Mouse (Mus musculus): ENCODE measurements around the gene Rhox1. TPM values are rescaled to one million over a fixed set of nuclear protein-coding genes. Genes with fewer than 3 reads are reported as not detected.
A peak's percentile ranks its signal among the peaks of the same experiment; 100 is the strongest.
"Not testable (repeated sequence)": the region's sequence is repeated elsewhere in the genome, so short reads cannot be mapped to it uniquely, and the experiment has no call there.

Rhox1 gene
- polyA plus RNA-seq (2014; fragmentation: Nextera tagmentation; extraction: Ambion mirVana), result not detected in 2 replicates

GRCm38 (mm10) chrX:37222158-37222557, at the start of gene Rhox1:
Gene Rhox1 (minus strand): TSS chrX:37222258.
- not testable (repeated sequence) for H3K27me3 ChIP-seq (ENCODE audit: control insufficient read depth, insufficient read depth, low read length); H3K9me3 ChIP-seq (ENCODE audit: control insufficient read depth, low read length); H3K4me2 ChIP-seq (ENCODE audit: low read depth); H3K9ac ChIP-seq (ENCODE audit: low read length); H3K4me1 ChIP-seq (ENCODE audit: control insufficient read depth, insufficient read depth, low read length); H3K4me3 ChIP-seq (ENCODE audit: low read depth, low read length); H3K27ac ChIP-seq (ENCODE audit: low read depth, low read length); H3K36me3 ChIP-seq (ENCODE audit: control insufficient read depth, insufficient read depth, low read length); DNase-seq (ENCODE audit: low spot score); ATAC-seq (ENCODE audit: insufficient read depth, low FRiP score, low TSS enrichment)
- WGBS, result 79% methylated on average over 1 of the region's 1 CpGs

DNA sequence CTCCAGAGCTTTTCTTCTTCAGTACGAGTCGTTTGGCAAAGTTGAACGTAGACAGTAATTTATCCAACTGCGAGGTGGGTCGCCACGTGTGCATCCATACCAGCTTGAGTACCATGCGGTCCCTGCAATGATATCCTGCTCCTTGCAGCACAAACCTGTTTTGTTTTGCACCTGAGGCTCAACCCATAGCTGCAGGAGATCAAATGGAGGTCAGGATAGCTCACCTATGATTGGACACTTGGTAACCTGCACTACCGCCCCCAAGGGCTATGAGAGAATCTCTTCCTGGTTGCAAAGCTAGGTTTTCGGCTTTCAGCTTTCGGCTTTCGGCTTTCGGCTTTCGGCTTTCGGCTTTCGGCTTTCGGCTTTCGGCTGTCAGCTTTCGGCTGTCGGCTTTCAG, 43.0 kb upstream of the Rhox1 start, which contains the start of gene Rhox4a:
TSS of gene Rhox4a (plus strand) at position 301 of the 400 bp plus-strand sequence.
- H3K9me3 ChIP-seq (ENCODE audit: control insufficient read depth, low read length); H3K4me2 ChIP-seq (ENCODE audit: low read depth); DNase-seq (ENCODE audit: low spot score); H3K4me1 ChIP-seq (ENCODE audit: control insufficient read depth, insufficient read depth, low read length); H3K27me3 ChIP-seq (ENCODE audit: control insufficient read depth, insufficient read depth, low read length); H3K36me3 ChIP-seq (ENCODE audit: control insufficient read depth, insufficient read depth, low read length); ATAC-seq (ENCODE audit: insufficient read depth, low FRiP score, low TSS enrichment); H3K4me3 ChIP-seq (ENCODE audit: low read depth, low read length); H3K27ac ChIP-seq (ENCODE audit: low read depth, low read length); H3K9ac ChIP-seq (ENCODE audit: low read length): not testable (repeated sequence)
- 96% methylated on average over 10 of the region's 19 CpGs for WGBS

DNA sequence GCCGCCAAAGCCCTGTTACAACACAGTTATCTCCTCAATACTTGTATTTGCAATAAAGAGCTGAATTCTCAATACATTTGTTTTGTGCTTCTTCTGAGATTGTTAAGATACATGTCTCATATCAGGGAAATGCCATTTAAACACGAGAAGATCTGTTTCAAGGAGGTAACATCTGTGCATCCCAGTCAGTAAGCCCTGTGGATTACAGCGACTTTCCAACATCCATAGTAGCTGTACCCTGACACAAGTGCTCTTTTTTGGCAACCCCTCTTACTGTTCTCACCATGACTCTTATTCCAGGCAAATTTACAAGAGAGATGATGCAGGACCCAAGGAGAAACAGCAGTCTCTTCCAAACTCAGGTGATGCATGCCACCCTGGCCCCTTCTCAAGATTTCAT, 27.6 kb upstream of the Rhox1 start, which contains the start of gene Rhox3a:
TSS of gene Rhox3a (plus strand) at position 301 of the 400 bp plus-strand sequence.
- H3K4me1 ChIP-seq (ENCODE audit: control insufficient read depth, insufficient read depth, low read length); H3K4me2 ChIP-seq (ENCODE audit: low read depth); ATAC-seq (ENCODE audit: insufficient read depth, low FRiP score, low TSS enrichment); H3K4me3 ChIP-seq (ENCODE audit: low read depth, low read length); H3K9ac ChIP-seq (ENCODE audit: low read length); H3K9me3 ChIP-seq (ENCODE audit: control insufficient read depth, low read length); H3K27me3 ChIP-seq (ENCODE audit: control insufficient read depth, insufficient read depth, low read length); DNase-seq (ENCODE audit: low spot score); H3K27ac ChIP-seq (ENCODE audit: low read depth, low read length); H3K36me3 ChIP-seq (ENCODE audit: control insufficient read depth, insufficient read depth, low read length): not testable (repeated sequence)
- 50% methylated on average over 1 of the region's 3 CpGs for WGBS

GRCm38 (mm10) chrX:37244676-37245075, 22.6 kb upstream of the Rhox1 start, which contains the start of gene Rhox2a:
Gene Rhox2a (plus strand): TSS chrX:37244976.
- not testable (repeated sequence) for H3K36me3 ChIP-seq (ENCODE audit: control insufficient read depth, insufficient read depth, low read length); H3K4me1 ChIP-seq (ENCODE audit: control insufficient read depth, insufficient read depth, low read length); H3K4me2 ChIP-seq (ENCODE audit: low read depth); H3K27me3 ChIP-seq (ENCODE audit: control insufficient read depth, insufficient read depth, low read length); H3K9me3 ChIP-seq (ENCODE audit: control insufficient read depth, low read length); H3K27ac ChIP-seq (ENCODE audit: low read depth, low read length); ATAC-seq (ENCODE audit: insufficient read depth, low FRiP score, low TSS enrichment); H3K9ac ChIP-seq (ENCODE audit: low read length); H3K4me3 ChIP-seq (ENCODE audit: low read depth, low read length); DNase-seq (ENCODE audit: low spot score)
- WGBS, result no CpG with 5 or more reads among the region's 9 CpGs

DNA sequence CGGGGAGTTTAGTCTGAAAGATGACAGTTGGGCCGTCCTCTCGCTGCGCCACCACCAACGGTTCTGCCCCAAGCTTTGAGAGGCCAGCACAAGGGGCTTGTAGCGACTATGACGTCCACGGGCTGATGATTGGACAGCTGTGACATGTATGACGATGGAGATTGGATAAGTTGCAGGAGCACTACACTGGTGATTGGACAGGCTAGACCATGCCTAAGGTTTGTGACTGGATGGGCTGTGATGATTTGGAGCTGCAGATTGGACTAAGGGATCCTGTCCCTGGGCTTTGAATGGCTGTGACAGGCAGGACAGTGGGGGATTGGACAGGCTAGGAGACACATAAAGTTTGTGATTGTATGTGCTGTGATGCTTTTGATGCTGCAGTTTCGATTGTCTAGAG, 11.1 kb downstream of the Rhox1 start, which contains the start of gene Gm9:
TSS of gene Gm9 (minus strand) at position 101 of the 400 bp plus-strand sequence.
- Histone ChIP-seq H3K9ac (ENCODE audit: low read length) (no peak within 1 kb of the TSS), H3K27me3 (ENCODE audit: control insufficient read depth, insufficient read depth, low read length) (no peaks in the 10 kb centered on the region), H3K36me3 (ENCODE audit: control insufficient read depth, insufficient read depth, low read length) (no peaks in the 10 kb centered on the region), H3K9me3 (ENCODE audit: control insufficient read depth, low read length) (no peaks in the 10 kb centered on the region), H3K4me3 (ENCODE audit: low read depth, low read length) (no peak within 1 kb of the TSS), H3K4me2 (ENCODE audit: low read depth) (no peak within 1 kb of the TSS), H3K4me1 (ENCODE audit: control insufficient read depth, insufficient read depth, low read length) (no peaks in the 10 kb centered on the region), H3K27ac (ENCODE audit: low read depth, low read length) (no peak within 1 kb of the TSS)
- DNase-seq (ENCODE audit: low spot score), result no peak
- ATAC-seq (ENCODE audit: insufficient read depth, low FRiP score, low TSS enrichment), result no peak
- 86% methylated on average over 10 of the region's 10 CpGs for WGBS

DNA sequence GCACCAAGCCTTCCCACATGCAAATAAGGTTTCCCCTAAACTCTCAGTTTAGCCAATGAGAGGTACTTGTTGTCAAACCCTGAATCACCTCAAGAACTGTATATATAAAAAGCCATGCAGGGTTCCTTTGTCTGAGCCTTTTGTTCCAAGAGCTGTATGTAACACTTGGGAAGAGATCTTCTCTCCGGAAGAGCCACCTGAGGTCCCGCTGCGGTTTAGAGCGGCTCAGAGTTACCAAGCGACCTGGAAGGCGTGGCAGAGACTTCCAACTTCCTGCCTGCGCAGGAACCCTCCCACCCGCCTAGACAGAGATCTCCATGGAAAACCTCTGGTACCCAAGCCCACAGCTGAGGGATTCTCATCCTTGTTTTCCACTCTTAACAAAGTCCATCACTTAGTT, 23.4 kb downstream of the Rhox1 start:
- H3K27me3 ChIP-seq (ENCODE audit: control insufficient read depth, insufficient read depth, low read length), result no peaks in the 10 kb centered on the region
- DNase-seq (ENCODE audit: low spot score), result no peak
- H3K4me1 ChIP-seq (ENCODE audit: control insufficient read depth, insufficient read depth, low read length), result no peaks in the 10 kb centered on the region
- H3K4me3 ChIP-seq (ENCODE audit: low read depth, low read length), result no peak overlapping the region
- no peaks in the 10 kb centered on the region for H3K9me3 ChIP-seq (ENCODE audit: control insufficient read depth, low read length)
- ATAC-seq (ENCODE audit: insufficient read depth, low FRiP score, low TSS enrichment), result no peak
- no peak overlapping the region for H3K27ac ChIP-seq (ENCODE audit: low read depth, low read length)
- H3K9ac ChIP-seq (ENCODE audit: low read length), result no peak overlapping the region
- H3K36me3 ChIP-seq (ENCODE audit: control insufficient read depth, insufficient read depth, low read length), result no peaks in the 10 kb centered on the region
- H3K4me2 ChIP-seq (ENCODE audit: low read depth), result no peak overlapping the region
- WGBS, result 60% methylated on average over 8 of the region's 8 CpGs

DNA sequence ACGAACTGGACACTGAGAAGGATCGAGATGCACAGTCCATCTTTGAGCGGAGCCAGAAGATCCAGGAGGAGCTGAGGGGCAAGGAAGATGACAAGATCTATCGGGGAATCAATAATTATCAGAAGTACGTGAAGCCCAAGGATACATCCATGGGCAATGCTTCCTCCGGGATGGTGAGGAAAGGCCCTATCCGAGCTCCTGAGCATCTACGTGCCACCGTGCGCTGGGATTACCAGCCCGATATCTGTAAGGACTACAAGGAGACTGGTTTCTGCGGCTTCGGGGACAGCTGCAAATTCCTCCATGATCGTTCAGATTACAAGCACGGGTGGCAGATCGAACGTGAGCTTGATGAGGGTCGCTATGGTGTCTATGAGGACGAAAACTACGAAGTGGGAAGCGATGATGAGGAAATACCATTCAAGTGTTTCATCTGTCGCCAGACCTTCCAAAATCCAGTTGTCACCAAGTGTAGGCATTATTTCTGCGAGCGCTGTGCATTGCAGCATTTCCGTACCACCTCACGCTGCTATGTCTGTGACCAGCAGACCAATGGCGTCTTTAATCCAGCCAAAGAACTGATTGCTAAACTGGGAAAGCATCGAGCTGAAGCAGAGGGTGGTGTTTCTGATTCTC, 30.2 kb downstream of the Rhox1 start:
- no peak for ATAC-seq (ENCODE audit: insufficient read depth, low FRiP score, low TSS enrichment)
- H3K4me1 ChIP-seq (ENCODE audit: control insufficient read depth, insufficient read depth, low read length), result no peaks in the 10 kb centered on the region
- H3K27me3 ChIP-seq (ENCODE audit: control insufficient read depth, insufficient read depth, low read length), result no peaks in the 10 kb centered on the region
- H3K27ac ChIP-seq (ENCODE audit: low read depth, low read length), result no peak overlapping the region
- peak overlapping the region; percentile 53 for H3K4me2 ChIP-seq (ENCODE audit: low read depth)
- H3K9me3 ChIP-seq (ENCODE audit: control insufficient read depth, low read length), result no peaks in the 10 kb centered on the region
- peak overlapping the region; percentile 27 for H3K9ac ChIP-seq (ENCODE audit: low read length)
- DNase-seq (ENCODE audit: low spot score), result peak; percentile 39
- H3K4me3 ChIP-seq (ENCODE audit: low read depth, low read length), result peak overlapping the region; percentile 53
- no peaks in the 10 kb centered on the region for H3K36me3 ChIP-seq (ENCODE audit: control insufficient read depth, insufficient read depth, low read length)
- 39% methylated on average over 28 of the region's 28 CpGs for WGBS

DNA sequence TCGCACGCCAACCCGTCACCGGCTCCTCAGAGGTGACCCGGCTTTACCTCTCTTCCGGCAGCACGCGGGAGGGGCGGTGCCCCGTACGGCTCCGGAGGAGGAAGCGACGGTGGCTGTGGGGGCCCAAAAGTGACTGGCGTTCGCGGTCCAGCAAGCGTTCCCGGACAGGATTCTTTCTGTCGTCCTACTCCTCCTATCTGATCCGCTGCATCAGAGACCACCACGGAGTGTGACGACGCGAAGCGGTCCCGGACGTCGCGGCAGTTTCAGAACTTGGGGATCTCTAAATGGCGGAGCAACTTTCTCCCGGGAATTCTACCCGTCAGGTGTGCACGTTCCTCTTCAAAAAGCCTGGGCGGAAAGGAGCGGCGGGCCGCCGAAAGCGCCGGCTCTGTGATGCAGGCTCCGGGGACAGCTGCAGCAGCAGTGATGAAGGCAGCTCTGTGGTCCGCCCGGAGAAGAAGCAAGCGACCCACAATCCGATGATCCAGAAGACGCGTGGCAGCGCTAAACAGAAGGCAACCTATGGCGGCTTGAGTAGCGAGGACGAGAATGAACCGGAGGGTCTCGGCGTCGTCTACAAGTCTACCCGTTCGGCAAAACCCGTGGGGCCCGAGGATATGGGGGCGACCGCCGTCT, 30.8 kb downstream of the Rhox1 start, which contains the start of the genes Ndufa1 and Rnf113a1:
TSS of gene Ndufa1 (minus strand) at position 59 of the 639 bp plus-strand sequence.
TSS of gene Rnf113a1 (plus strand) at position 141 of the 639 bp plus-strand sequence.
- DNase-seq (ENCODE audit: low spot score) (peak; percentile 85), ATAC-seq (ENCODE audit: insufficient read depth, low FRiP score, low TSS enrichment) (peak; percentile 88)
- no peaks in the 10 kb centered on the region for H3K36me3 ChIP-seq (ENCODE audit: control insufficient read depth, insufficient read depth, low read length)
- H3K27me3 ChIP-seq (ENCODE audit: control insufficient read depth, insufficient read depth, low read length), result no peaks in the 10 kb centered on the region
- peak within 1 kb of the TSS; percentile 53 for H3K4me3 ChIP-seq (ENCODE audit: low read depth, low read length)
- WGBS, result 19% methylated on average over 59 of the region's 63 CpGs
- H3K4me1 ChIP-seq (ENCODE audit: control insufficient read depth, insufficient read depth, low read length), result no peaks in the 10 kb centered on the region
- H3K27ac ChIP-seq (ENCODE audit: low read depth, low read length), result no peak within 1 kb of the TSS
- peak within 1 kb of the TSS; percentile 32 for H3K9ac ChIP-seq (ENCODE audit: low read length)
- H3K9me3 ChIP-seq (ENCODE audit: control insufficient read depth, low read length), result no peaks in the 10 kb centered on the region
- peak within 1 kb of the TSS; percentile 53 for H3K4me2 ChIP-seq (ENCODE audit: low read depth)

Measured in neural tube, embryonic 11.5 days (tissue).